Mouse (Mus musculus) layer of hippocampus, postnatal 14 days (tissue): ENCODE results near the gene A030005L19Rik. TPM values are rescaled to one million over a fixed set of nuclear protein-coding genes. Genes with fewer than 3 reads are reported as not detected.
"Not testable (repeated sequence)": the region's sequence is repeated elsewhere in the genome, so short reads cannot be mapped to it uniquely, and the experiment has no call there.

ENCODE experiments used
- DNase-seq, 2 experiments: peaks; one replicate each; pipeline ENCODE4 v3.0.0; 2021 to 2022; ENCODE audit warnings: low spot score in 2 of 2, mixed read lengths in 1 of 2
- long read RNA-seq, 2 experiments: library from polyadenylated mRNA; stranded (forward); transcript quantifications; one replicate each; pipeline ENCODE4 v2.0.0; 2021
- total RNA-seq, 2 experiments: library from RNA; stranded (reverse); gene quantifications; 2 replicates each; pipeline ENCODE4 v1.2.3; 2021

A030005L19Rik gene
- total RNA-seq = under 1 TPM in 1 of 2 experiments, not detected in 1; 0.83 TPM
- long read RNA-seq, experiment 1 = 0 reads
- long read RNA-seq, experiment 2 = 0 reads

- DNase-seq = no peak
Observed at GRCm38 (mm10) chr1:82913025-82913424, at the start of gene A030005L19Rik. A030005L19Rik (plus strand) TSS chr1:82913325.

DNA sequence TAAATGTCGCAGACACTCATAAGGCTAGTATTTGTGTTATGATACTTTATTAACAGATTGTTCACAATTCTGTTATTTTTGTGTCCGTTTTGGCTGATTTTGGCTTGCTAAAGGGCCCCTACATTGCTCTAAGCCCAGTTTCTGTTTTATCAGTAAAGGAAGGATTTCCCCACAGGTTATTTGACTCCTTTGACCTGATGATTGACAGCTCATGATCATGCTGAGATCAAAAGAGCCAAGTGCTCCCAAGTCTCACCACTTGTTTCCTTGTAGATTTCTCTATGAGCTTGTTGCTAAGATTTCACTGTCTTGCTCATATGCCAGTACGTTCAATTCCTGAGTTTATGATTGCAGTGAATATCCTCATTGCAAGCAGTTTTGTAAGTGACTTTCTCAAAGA, 42.9 kb upstream of the A030005L19Rik start:
- no peak for DNase-seq

DNA sequence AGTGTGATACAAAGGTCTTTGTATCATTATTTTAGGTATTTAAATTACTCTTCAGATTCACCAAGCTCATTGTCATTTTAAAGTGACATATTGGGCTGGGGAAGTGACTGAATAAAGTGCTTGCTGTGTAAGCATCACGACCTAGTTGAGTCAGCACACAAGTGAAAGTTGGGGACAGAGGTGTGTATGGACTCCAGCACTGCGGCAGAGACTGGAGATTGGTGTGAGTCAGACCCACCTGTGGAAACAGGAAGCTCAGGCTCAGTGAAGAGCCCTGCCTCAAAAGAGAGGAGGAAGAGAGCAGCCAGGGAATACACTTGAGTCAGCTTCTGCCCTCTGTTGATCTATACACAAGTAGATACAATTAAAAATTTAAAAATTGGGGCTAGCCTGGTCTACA, 34.0 kb upstream of the A030005L19Rik start:
- no peak for DNase-seq

GRCm38 (mm10) chr1:82880196-82880595, 32.9 kb upstream of the A030005L19Rik start:
- no peak for DNase-seq

- no peak for DNase-seq
Observed at GRCm38 (mm10) chr1:82893269-82893668, 19.9 kb upstream of the A030005L19Rik start.

GRCm38 (mm10) chr1:82900567-82900966, 12.6 kb upstream of the A030005L19Rik start:
- DNase-seq = no peak

- no peak for DNase-seq
Observed at GRCm38 (mm10) chr1:82901201-82901600, 11.9 kb upstream of the A030005L19Rik start.

GRCm38 (mm10) chr1:82905886-82906285, 7.2 kb upstream of the A030005L19Rik start:
- no peak for DNase-seq

- DNase-seq = not testable (repeated sequence)
Observed at GRCm38 (mm10) chr1:82913434-82913833, 309 bp downstream of the A030005L19Rik start.

DNA sequence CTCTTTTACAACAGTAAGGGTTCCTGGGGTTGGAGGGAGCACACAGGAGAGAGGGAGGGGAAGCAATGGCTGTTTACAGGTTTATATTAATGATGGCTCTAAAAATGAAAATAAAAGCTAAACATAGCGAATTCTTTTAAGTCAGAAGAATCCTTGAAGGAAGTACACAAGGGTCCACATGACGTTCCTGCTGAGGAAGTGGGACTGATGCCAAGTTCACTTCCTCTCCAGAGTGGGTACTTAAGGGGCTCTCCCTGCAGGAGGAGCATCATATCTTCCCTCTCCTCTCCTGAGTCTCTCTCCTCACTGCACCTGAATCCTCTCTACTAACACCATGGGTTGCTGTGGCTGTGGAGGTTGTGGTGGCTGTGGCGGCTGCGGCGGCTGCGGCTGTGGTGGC, 11.5 kb downstream of the A030005L19Rik start, which contains the start of gene A030014E15Rik:
Gene A030014E15Rik (plus strand): TSS at position 268 of the 400 bp plus-strand sequence.
- DNase-seq = no peak

DNA sequence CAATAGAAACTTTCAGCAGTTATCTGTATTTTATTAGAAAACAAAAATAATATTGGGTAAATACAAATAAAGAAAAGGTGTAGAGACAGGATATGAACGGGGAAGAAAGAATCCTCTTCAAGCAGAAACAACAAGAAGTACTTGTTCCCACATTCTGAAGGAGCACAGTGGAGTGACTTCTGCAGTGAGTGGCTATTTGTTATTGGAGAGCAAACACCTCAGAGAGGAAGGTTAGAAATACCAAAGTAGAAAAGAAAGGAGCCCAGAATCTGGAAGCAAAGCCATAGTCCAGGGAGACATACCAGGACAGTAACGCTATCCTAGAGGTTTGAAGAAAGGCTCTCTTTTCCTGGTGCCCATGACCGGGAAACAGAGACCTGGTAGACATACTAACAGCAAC, 17.4 kb downstream of the A030005L19Rik start:
- not testable (repeated sequence) for DNase-seq

- not testable (repeated sequence) for DNase-seq
Observed at GRCm38 (mm10) chr1:82931326-82931725, 18.2 kb downstream of the A030005L19Rik start, which contains the start of gene Gm6217. Gm6217 (minus strand) TSS chr1:82931399.

GRCm38 (mm10) chr1:82938666-82939065, 25.5 kb downstream of the A030005L19Rik start:
- DNase-seq = no peak

GRCm38 (mm10) chr1:82942505-82942904, 29.4 kb downstream of the A030005L19Rik start:
- DNase-seq = not testable (repeated sequence)

DNA sequence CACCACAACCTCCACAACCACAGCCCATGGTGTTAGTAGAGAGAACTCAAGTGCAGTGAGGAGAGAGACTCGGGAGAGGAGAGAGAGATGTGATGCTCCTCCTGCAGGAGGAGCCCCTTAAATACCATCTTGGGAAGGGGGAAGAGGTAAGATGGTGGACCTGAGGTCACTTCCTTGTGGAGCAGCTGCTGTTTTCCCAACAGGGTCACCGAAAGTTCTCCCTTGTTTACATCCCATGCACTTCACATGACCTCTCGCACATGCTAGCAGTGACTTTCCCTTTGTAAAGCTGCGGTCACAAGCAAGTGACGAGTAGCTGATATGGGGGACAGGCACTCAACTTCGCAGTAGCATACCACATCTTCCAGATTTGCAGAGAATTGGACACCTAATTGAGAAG, 30.2 kb downstream of the A030005L19Rik start, which contains the start of gene A030003K21Rik:
Gene A030003K21Rik (minus strand): TSS at position 94 of the 400 bp plus-strand sequence.
- not testable (repeated sequence) for DNase-seq

DNA sequence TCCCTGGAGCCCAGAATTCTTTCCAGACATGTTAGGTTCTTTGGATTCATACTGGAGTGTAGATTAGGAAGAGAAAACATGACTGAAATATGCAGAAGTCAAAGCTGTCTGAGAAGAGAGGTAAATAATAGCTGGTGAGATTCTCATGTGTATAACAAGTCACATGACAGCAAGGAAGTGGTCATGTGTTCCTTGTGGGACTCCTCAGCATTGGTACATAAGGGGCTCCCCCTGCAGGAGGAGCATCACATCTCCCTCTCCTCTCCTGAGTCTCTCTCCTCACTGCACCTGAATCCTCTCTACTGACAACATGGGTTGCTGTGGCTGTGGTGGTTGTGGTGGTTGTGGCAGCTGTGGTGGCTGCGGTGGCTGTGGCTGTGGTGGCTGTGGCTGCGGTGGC, 32.9 kb downstream of the A030005L19Rik start:
- not testable (repeated sequence) for DNase-seq

DNA sequence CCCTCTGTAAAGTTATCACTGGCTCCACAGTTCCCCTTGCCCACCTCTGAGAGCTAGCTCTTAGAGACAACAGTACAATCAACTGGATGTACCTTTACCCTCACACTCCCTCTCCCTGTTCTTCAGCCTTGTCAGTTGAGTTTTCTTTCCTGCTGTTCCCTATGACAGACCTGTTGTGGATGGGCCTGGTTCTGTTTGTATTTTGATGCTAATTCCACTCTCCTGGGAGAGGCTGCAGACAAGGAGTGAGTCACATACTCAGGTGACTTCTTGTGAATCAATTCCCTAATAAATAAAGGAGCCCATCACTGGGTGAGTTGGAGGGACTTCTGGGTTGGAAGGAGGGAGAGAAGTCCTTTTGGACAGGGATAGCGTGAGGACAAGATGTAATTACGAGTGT, 35.5 kb downstream of the A030005L19Rik start:
- no peak for DNase-seq

- DNase-seq = not testable (repeated sequence)
Observed at GRCm38 (mm10) chr1:82955913-82956312, 42.8 kb downstream of the A030005L19Rik start, which contains the start of gene Gm7544. Gm7544 (minus strand) TSS chr1:82956013.

- no peak for DNase-seq
Observed at GRCm38 (mm10) chr1:82959870-82960385, 46.8 kb downstream of the A030005L19Rik start, which contains the start of gene Gm47955. Gm47955 (plus strand) TSS chr1:82960286.
